Mouse (Mus musculus): ENCODE measurements around the gene Ms4a18. TPM values are rescaled to one million over a fixed set of nuclear protein-coding genes. Genes with fewer than 3 reads are reported as not detected.

Ms4a18 gene
- total RNA-seq, 2 experiments from 2014 or later, result not detected

GRCm38 (mm10) chr19:10985889-10986288 lies 31.9 kb downstream of the Ms4a18 start:
- ATAC-seq (replicated peaks; ENCODE audit: low FRiP score, poor library complexity, severe bottlenecking), result no peak

DNA sequence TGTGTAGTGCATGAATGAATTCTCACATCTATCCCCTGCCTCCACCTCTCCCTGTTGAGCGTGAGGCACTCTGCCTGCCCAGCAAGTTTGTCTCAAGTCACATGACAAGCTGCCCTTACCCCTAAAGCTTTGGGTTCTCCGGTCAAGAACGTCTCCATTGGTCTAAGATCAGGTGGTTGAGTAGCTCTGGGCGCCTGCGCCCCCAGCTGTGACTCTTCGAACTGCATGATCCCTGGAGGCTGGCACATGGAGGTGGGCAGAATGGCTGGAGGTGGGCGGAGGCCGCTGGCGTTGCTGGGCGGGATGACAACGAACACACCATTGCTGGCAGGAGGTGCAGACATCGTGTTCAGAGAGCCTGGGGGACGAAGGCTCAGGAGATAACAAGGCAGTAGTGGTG lies 33.3 kb downstream of the Ms4a18 start:
- no peak for ATAC-seq (replicated peaks; ENCODE audit: low FRiP score, poor library complexity, severe bottlenecking)

DNA sequence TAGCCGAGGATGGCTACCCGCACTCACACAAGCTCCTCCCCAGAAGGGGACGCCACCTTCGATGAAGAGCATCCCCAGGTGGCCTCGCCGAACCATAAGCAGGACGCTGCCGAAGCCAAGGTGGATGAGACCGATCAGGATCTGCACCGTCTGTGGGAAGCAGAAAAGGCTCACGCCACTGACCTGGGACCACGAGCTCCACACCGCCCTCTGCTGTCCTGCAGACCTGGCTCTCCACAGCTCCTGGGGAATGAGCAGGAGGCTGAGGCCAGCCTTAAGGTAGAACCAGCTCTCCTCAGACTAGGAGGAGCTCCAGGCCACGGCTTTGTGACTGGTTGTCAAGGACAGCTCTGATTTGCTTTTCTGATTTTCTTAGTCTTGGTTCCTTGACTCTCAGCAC lies 34.7 kb downstream of the Ms4a18 start:
- 0 out of 2 replicates have a peak, but pooled peaks have one; percentile 16 for ATAC-seq (replicated peaks; ENCODE audit: low FRiP score, poor library complexity, severe bottlenecking)

DNA sequence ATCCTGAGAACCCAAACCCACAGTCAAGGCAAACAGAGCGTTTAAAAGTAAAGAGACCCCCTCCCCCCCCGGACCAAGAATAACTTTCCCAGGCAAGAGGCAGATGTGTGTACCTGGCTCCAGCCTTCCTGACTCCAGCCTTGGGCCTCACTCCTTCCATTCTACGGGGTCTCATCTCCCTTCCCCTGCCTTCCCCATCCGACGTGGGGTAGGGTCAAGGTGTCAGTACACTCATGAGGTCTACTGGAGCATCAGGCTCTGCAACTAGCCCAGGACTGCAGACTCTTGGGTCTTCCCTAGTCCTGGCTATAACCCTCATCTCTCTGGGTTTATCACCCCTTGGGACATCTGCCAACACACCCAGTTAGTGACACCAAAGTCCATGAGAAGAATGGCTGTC lies 37.6 kb downstream of the Ms4a18 start:
- ATAC-seq (replicated peaks; ENCODE audit: low FRiP score, poor library complexity, severe bottlenecking), result no peak

DNA sequence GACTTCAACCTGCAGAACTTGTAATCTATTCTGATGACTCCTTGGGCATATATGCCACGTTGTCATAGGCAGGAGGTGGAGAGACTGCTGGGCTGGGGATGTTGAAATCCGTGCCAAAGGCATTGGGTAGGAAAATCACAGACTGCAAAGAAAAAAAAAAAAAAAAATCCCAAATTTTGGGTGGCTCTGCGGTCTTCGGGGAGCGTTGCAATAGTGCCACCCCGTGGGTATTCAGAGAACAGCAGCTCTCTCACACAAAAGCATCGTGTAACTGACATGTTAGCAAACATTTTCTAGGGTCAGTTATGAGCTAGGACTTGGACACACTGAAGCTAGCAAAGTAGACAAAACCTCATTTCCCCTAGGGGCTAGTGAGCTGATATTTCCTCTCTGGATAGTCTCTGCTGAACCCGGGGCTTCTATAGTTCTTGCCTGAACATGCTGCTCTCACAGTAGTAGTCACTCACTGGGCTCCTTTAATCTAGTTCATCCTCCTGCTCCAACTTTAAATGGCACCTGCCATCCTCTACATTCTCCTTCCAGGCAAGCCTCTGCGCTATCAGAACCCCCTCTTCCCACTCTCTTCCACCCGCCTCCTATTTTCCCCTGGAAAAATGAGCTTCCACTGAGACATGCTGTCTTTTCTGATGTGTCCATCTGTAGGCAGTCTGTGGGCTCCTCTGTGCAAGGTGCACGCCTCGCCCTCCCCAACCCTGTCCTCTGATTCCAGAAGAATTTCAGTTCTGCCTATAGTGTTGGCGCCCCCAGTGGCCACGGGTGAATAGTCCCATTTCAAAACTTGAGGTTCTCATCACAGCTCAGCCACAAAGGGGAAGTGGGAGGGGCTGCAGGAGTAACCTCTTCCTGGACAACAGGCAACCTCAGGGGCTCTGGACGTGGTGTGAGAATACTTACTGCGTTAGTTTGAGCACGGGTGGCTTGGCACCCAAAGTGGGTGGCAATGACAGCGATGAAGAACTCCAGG lies 38.4 kb downstream of the Ms4a18 start:
- ATAC-seq (replicated peaks; ENCODE audit: low FRiP score, poor library complexity, severe bottlenecking), result no peak

GRCm38 (mm10) chr19:10976318-10976717 lies 41.5 kb downstream of the Ms4a18 start:
- no peak for ATAC-seq (replicated peaks; ENCODE audit: low FRiP score, poor library complexity, severe bottlenecking)

GRCm38 (mm10) chr19:10975187-10975586 lies 42.6 kb downstream of the Ms4a18 start:
- no peak for ATAC-seq (replicated peaks; ENCODE audit: low FRiP score, poor library complexity, severe bottlenecking)

GRCm38 (mm10) chr19:10974238-10974865 lies 43.5 kb downstream of the Ms4a18 start, which contains the start of gene Ms4a10:
TSS of gene Ms4a10 (minus strand) at chr19:10974670.
- no peak for ATAC-seq (replicated peaks; ENCODE audit: low FRiP score, poor library complexity, severe bottlenecking)

DNA sequence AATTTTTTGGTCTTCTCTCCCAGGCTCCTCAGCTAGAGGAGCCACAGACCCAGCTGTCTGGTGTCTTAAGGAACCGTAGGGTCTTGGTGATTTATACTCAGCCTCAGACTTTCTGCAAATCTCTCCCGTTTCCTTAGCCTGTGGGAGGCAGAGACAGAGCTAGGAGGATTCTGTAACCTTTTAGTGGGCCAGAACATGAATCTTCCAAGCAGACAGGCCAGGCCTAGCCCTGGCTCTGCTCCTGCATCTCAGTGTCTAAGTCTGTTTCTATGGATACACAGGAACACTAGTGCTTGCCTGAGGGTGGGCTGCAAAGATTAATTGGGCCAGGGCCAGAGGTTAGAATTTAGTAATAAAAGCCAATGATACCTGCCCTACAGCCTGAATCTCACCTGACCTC lies 44.6 kb downstream of the Ms4a18 start:
- ATAC-seq (replicated peaks; ENCODE audit: low FRiP score, poor library complexity, severe bottlenecking), result no peak

- ATAC-seq (replicated peaks; ENCODE audit: low FRiP score, poor library complexity, severe bottlenecking), result no peak
Observed at GRCm38 (mm10) chr19:10972660-10973059, 45.2 kb downstream of the Ms4a18 start.

GRCm38 (mm10) chr19:10970457-10970856 lies 47.4 kb downstream of the Ms4a18 start:
- ATAC-seq (replicated peaks; ENCODE audit: low FRiP score, poor library complexity, severe bottlenecking), result no peak

DNA sequence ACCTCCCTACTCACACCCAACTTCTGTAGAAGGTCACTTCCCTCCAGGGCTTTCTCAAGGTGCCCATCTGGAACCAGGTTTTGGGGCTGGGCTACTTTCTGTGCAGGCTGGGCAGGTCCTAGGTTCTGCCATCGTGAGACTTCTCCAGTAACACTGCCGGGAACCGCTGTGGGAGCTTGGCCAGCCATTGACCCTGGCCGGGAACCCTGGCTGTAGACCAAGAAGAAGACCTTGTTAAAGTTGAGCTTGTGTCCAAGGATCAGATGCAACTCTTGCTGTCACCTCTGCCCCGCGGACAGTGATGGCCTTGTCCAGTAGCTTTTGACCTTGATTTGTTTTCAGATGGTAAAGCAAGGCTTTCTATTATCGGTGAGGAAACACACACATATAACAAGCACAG lies 49.3 kb downstream of the Ms4a18 start:
- ATAC-seq (replicated peaks; ENCODE audit: low FRiP score, poor library complexity, severe bottlenecking), result no peak

- ATAC-seq (replicated peaks; ENCODE audit: low FRiP score, poor library complexity, severe bottlenecking), result no peak
Observed at GRCm38 (mm10) chr19:10965721-10966120, 52.1 kb downstream of the Ms4a18 start.

- no peak for ATAC-seq (replicated peaks; ENCODE audit: low FRiP score, poor library complexity, severe bottlenecking)
Observed at GRCm38 (mm10) chr19:10959978-10960346, 57.9 kb downstream of the Ms4a18 start.

GRCm38 (mm10) chr19:10959085-10959977 lies 58.5 kb downstream of the Ms4a18 start:
- peak; percentile 70 for ATAC-seq (replicated peaks; ENCODE audit: low FRiP score, poor library complexity, severe bottlenecking)

DNA sequence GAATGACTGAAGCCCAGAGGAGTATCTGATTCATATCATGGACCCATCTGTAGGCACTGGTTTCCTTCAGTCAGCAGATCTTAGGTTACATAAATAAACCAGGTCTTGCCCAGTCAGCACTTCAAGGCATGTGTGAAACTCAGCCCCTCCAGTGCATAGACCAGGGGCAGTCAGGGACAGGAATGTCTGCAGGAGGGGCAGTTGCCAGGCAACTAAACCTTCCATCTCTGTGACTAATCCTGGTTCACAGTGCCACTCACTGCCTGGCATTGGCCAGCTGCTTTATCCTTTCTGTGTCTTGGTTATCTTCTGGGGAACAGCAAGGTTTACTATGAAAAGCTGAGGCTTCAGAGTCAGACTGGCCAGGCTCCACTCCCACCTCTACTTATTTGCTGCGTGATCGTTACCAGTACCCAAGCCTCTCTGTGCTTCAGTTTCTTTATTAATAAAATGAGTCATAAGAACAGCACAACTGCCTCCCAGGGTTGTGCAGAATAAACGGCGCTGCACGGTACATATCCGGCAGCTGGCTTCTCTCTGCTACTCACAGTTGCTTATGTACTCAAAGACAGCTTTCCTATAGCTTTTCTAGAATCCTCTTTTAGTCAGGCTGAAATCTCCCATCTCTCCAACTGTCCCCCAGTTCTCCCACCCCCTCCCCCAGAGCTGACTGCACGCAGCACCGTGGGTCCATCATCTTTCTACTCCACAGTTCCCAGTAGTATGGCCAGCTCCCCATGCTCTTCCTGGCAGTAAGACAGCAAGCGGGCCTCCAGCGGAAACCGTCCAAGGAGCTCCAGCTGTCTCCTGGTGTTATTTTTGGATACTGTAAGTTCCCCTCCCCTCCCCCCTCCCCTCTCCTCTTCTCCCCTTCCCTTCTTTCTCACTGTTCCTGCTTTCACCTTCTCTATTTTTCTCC lies 65.6 kb downstream of the Ms4a18 start:
- no peak for ATAC-seq (replicated peaks; ENCODE audit: low FRiP score, poor library complexity, severe bottlenecking)

- no peak for ATAC-seq (replicated peaks; ENCODE audit: low FRiP score, poor library complexity, severe bottlenecking)
Observed at GRCm38 (mm10) chr19:10949558-10949957, 68.3 kb downstream of the Ms4a18 start.

DNA sequence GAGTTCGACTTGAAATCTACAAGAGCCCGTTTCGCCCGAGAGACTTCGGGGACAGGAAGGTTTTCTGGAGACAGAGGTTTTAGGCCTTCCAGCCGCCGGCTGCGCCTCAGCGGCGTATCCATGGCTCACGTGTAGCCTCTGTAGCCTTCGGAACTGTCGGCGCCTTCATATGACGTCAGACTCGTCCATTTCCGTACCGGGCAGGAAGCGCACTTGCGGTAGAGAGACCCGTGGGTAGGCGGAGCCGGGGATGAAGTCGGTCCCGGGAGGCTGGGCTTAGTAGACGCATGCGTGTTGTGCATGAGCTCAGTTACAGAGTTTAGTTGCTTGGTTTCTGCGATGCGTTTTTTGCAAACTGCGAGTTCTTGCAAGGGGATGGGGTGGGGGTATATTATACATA lies 68.7 kb downstream of the Ms4a18 start, which contains the start of gene Ccdc86:
Gene Ccdc86, minus strand, starts transcription at position 155 of the 400 bp plus-strand sequence.
- peak; percentile 97 for ATAC-seq (replicated peaks; ENCODE audit: low FRiP score, poor library complexity, severe bottlenecking)

- peak; percentile 12; the same call in 1 of the 2 replicates for ATAC-seq (replicated peaks; ENCODE audit: low FRiP score, poor library complexity, severe bottlenecking)
Observed at GRCm38 (mm10) chr19:10948416-10948815, 69.4 kb downstream of the Ms4a18 start.
